Mouse (Mus musculus): ENCODE measurements around the gene Slc1a7.

GRCm38 (mm10) chr4:107949918-107950317, 18.2 kb upstream of the Slc1a7 start:
- TF ChIP-seq CTCF (IDR thresholded peaks at IDR 0.05; ENCODE audit: extremely low read depth, insufficient read depth, low read length) (no peak), POLR2A (IDR thresholded peaks at IDR 0.05; ENCODE audit: extremely low read depth, insufficient read depth, low read length) (no peak)

Data from cortical plate, adult 2 months (tissue).